Mouse (Mus musculus) Patski (cell line): Measurements from ENCODE around the gene Mlst8. TPM values are rescaled to one million over a fixed set of nuclear protein-coding genes. Genes with fewer than 3 reads are reported as not detected.

Experiments used
- ATAC-seq: fragments of 100-300 bp; one replicate; pipeline ENCODE4 v1.8.0; 2021
- CTCF ChIA-PET: fragments of 350-600 bp; sonication (Branson Sonifier 250); formaldehyde crosslinking; loops from one replicate; lab custom pipeline; 2022; ENCODE audit warnings: inconsistent platforms; lab: Charles Lee
- POLR2A ChIA-PET: fragments of 350-600 bp; sonication (Branson Sonifier 250); formaldehyde crosslinking; loops from one replicate; lab custom pipeline; 2022; ENCODE audit warnings: antibody characterized with exemption, inconsistent platforms; lab: Charles Lee
- DNase-seq: peaks from one replicate; pipeline ENCODE4 v3.0.0-alpha.2; 2011; ENCODE audit warnings: low read depth, low spot score
- H3K27me3 ChIP-seq: fragments of 371-371 bp; one replicate; pipeline ENCODE4 v1.5.1; 2021
- CTCF ChIP-seq: fragments of 100-300 bp; IDR thresholded peaks from one replicate; pipeline ENCODE4 v1.5.1; 2021
- in situ Hi-C: fragments of 300-500 bp; cut with MboI; formaldehyde crosslinking; loops from 3 replicates; pipeline ENCODE4 v1.11.1; 2018; ENCODE audit warnings: low pct_unique_long_range_greater_than_20kb, mixed read lengths
- polyA plus RNA-seq: library from polyadenylated mRNA; unstranded; gene quantifications from one replicate; pipeline ENCODE4 v1.2.3, GENCODE M21; 2021

Gene Mlst8
- polyA plus RNA-seq, 1 experiment from 2014 or later: 23.1 TPM

DNA sequence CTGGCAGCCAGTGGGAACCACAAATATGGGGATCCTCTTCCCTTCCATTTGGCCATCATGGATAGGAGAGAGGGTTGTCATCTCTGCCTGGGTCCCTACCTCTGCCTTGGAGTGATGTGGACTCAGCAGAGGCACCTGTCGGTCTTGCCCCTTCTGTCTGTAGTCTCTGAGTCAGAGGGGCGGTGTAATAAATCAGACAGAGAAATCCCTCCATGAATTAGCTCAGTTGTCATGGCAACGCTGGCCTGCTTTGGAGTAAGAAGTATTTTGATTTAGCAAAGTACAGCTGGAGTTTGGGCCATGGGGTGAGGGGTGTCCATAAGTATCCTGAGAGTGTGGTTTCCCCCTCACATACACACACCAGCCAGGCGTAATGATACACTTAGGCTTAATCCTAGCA lies 11.5 kb upstream of the Mlst8 start:
- ChIA-PET POLR2A (no interaction called here), CTCF (interaction anchor here (1.9 kb wide), 1 partner anchor 10 kb away, joined by 11 read pairs; the partner anchor contains the start of gene Mlst8)
- DNase-seq (no peak), ATAC-seq (no peak)
- in situ Hi-C loops: no loop called here
- peaks cover 22% of the 10 kb centered on the region for H3K27me3 ChIP-seq
- TF ChIP-seq CTCF: no peak

DNA sequence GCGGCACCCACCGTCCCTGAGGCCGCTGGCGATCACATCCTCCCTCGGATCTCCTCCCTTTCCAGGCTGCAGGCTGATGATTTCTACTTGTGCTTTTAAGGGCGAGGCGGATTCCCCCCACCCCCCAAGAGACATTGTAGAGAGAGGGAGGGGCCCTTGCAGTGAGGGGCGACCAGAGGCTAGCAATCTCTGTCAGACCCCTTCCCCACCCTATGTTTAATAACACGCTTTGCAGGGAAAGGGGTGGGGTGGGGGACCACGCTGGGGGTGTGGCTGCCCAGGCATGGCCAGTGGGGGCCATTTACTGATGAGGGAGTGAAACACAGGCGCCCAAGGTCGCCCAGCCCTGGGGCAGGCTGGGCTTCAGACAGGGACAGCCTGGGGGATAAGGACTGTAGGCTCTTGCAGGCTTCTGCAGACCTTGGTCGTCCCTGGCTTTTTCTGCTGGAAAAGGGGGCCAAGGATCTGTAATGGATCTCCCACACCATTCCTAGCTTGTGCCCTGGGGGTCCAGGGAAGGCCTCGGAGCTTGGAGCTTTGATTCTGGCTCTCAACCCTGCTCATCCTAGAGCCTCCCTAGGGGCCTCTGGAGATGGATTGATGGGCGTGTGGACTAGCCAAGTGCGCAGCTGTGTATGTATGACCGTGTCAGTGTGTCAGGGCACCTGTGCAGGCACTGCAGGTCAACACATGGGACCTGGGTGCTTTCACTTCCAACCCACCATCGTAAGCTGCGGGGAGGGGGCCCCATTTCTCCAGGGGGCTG lies 10.6 kb upstream of the Mlst8 start:
- in situ Hi-C loops: no loop called here
- ATAC-seq: no peak

DNA sequence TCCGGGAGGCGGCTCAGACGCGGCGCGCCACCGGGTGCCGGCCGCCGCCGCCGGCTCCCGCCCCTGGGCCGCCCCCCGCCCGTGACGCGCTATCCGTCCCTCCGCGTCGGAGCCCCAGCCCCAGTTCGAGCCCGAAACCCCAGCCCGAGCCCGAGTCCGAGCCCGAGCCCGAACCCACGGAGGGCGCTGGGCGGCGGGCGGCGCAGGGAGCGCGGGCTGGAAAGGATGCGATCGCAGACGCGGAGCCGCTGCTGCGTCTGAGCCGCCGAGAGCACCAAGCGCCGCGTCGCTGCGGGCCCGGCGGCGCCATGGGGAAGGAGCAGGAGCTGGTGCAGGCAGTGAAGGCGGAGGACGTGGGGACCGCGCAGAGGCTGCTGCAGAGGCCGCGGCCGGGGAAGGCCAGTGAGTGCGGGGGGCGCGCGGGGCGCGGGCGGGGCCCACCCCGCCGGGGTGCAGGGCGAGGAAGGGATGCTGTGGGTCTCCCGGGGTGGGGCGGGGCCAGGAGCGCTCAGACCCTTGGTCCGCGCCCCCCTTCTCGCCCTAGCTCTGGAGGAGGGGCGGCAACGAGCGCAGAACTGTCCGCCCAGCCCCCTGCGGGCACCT lies 9.9 kb upstream of the Mlst8 start:
- peaks cover 22% of the 10 kb centered on the region for H3K27me3 ChIP-seq
- POLR2A ChIA-PET: no interaction called here
- CTCF ChIA-PET: interaction anchor here (1.9 kb wide), 1 partner anchor 9 kb away, joined by 11 read pairs; the partner anchor contains the start of gene Mlst8
- DNase-seq (no peak), ATAC-seq (no peak)
- in situ Hi-C loops: no loop called here
- no peak for TF ChIP-seq CTCF

More for the DNA sequence above, 10.6 kb upstream of the Mlst8 start:
- TF ChIP-seq CTCF: no peak
- DNase-seq: no peak
- CTCF ChIA-PET: interaction anchor here (1.9 kb wide), 1 partner anchor 10 kb away, joined by 11 read pairs; the partner anchor contains the start of gene Mlst8
- peaks cover 22% of the 10 kb centered on the region for H3K27me3 ChIP-seq
- POLR2A ChIA-PET: no interaction called here

DNA sequence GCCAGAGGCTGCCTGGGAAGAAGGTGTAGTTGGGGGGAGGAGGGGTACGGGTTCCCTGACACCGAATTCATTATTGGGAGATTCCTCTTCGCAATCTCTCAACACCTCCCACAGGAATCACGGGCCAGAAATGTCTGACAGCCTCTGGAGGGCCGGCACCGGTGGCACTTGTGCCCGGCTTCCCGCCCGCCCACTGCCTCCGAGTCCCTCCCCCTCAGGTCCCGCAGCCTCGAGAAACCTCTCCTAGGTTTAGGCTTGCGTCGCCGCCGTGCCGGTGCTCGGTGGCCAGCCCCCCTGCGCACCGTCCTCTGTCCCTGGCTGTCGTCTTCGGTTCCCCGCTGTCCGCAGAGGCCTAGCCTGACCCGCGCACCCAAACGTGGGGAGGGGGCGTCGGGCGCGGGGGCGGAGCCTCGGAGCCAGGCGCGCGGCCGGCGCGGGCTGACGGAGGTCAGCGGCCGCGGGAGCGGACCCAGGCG lies 9.3 kb upstream of the Mlst8 start, which contains the start of gene Caskin1:
Gene Caskin1 (plus strand): TSS at position 416 of the 476 bp plus-strand sequence.
- ChIA-PET CTCF (no interaction called here), POLR2A (no interaction called here)
- ATAC-seq (no peak), DNase-seq (no peak)
- no peak for TF ChIP-seq CTCF
- H3K27me3 ChIP-seq: peaks cover 22% of the 10 kb centered on the region
- in situ Hi-C loops: no loop called here

DNA sequence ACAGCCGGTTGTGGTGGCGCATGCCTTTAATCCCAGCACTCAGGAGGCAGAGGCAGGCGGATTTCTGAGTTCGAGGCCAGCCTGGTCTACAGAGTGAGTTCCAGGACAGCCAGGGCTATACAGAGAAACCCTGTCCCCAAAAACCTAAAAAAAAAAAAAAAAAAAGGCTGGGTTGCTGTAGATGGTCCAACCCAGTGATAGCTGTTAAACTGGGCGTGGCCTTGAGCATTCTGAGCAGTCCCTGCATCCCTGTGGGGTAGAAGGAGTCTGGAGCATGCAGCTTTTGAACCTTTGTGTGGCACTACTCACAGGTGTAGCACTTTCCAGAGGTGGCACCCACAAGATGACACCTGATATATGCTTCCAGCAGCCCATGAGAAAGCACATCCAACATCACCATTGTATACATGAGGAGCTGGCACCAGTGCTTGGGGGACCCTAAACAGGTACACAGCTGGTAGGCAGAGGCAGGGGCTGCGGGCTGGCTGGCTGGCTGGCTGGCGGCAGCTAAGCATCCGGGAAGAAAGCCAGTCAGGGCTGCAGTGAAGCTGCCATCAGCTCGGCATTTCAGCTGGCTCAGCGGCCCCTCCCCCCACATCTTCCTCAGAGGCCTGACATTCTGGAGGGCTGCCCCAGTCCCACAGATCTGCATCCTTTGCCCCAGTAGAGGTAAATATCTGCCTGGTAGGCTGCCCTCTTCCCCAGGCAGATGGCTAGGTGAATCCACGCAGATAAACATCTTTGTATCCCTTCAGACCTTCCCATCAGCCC lies 6.4 kb upstream of the Mlst8 start:
- no peak for DNase-seq
- in situ Hi-C loops: no loop called here
- CTCF ChIA-PET: interaction anchor here (1.4 to 1.6 kb wide), 2 partner anchors 9 to 13 kb away, joined by 3 to 4 read pairs; no protein-coding TSS in a partner anchor
- POLR2A ChIA-PET: no interaction called here
- H3K27me3 ChIP-seq: peaks cover 22% of the 10 kb centered on the region
- no peak for TF ChIP-seq CTCF
- ATAC-seq: no peak

DNA sequence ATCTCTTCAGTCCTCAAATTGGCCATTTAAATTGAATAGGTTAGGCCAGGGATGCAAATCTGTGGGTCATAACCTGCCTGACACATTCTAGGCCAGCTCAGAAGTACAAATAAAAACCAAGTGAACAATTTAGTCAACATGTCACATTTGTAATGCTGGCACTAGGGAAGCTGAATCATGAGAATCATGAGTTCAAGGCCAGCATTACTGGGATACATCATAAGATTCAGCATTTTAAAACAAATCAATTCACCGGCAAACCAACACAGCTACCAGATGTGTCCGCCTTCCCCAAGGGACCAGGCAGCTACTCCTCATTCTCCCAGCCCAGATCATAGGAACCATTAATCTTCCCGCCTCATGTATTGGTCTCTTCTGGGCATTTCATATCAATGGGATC lies 4.6 kb upstream of the Mlst8 start:
- CTCF ChIA-PET: no interaction called here
- TF ChIP-seq CTCF: no peak
- peaks cover 12% of the 10 kb centered on the region for H3K27me3 ChIP-seq
- POLR2A ChIA-PET: no interaction called here
- ATAC-seq (no peak), DNase-seq (no peak)
- in situ Hi-C loops: loop anchor here (5.0 kb wide), 1 partner anchor 44 kb away; the partner anchor contains the start of gene Traf7

DNA sequence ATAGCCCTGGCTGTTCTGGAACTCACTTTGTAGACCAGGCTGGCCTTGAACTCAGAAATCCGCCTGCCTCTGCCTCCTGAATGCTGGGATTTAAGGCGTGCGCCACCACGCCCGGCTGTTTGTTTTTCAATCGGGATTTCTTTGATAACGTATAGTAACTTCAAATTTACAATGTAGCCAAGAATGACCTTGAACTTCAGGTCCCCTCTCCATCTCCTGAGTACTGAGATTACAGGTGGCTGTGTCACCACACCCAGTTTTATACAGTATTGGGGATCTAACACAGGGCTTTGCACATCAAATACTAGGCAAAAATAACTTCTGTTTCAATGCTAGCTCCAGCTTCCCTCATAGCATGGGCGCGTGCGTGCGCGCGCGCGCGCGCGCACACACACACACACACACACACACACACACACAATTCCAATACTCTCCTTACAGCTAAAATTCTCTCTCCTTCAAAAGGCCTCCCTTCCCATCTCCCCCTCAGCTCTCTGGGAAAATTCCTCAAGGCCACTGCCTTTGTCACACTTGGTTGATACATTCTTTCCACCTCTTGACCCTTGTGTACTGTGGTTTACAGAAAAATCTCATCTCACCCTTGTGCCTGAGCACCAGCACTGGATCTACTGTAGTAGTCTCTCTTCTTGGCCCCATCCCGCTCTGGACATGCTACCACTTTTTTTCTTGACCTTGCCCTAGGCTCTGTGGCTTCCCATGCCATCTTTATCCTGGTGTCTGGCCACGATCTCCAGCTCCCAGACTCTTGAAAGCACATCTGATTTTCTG lies 2.3 kb upstream of the Mlst8 start:
- DNase-seq: no peak
- no peak for ATAC-seq
- H3K27me3 ChIP-seq: no peaks in the 10 kb centered on the region
- POLR2A ChIA-PET: no interaction called here
- CTCF ChIA-PET: interaction anchor here (1.1 to 2.4 kb wide), 3 partner anchors 8 to 14 kb away, joined by 3 to 11 read pairs (median 8); no protein-coding TSS in a partner anchor
- in situ Hi-C loops: loop anchor here (5.0 kb wide), 1 partner anchor 46 kb away; the partner anchor contains the start of gene Traf7
- TF ChIP-seq CTCF: no peak

DNA sequence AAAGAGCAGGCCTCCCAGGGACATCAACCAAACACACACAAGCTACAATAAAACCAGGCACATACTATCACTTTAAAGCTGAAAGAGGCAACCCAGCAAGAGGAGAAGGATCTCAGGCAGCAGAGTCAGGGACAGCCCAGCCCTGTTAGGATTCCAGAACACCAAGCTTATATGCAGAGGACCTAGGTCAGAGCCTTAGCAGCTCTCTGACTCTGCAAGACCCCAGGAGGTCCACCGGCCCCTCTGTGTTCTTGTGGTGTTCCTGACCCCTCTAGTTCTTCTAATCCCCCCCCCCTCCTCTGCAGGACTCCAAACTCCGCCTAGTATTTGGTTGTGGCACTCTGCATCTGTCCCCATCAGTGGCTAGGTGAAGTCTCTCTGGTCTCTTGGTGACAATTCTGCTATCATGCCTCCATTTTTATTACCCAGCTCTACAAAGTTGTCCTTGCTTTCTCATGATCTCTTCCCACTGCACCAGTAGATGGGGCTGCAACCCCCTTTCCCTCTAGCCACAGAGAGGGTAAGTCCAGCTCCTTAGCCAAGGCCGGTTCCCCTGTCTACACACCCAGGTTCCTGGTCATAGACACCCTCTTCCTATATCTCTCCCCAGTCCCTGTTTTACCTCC lies 1.4 kb upstream of the Mlst8 start:
- no peaks in the 10 kb centered on the region for H3K27me3 ChIP-seq
- ChIA-PET POLR2A (no interaction called here), CTCF (interaction anchor here (1.0 to 2.5 kb wide), 6 partner anchors 9 to 33 kb away, joined by 3 to 11 read pairs (median 8); no protein-coding TSS in a partner anchor)
- in situ Hi-C loops: loop anchor here (5.0 kb wide), 1 partner anchor 47 kb away; the partner anchor contains the start of gene Traf7
- DNase-seq (no peak), ATAC-seq (no peak)
- no peak for TF ChIP-seq CTCF

DNA sequence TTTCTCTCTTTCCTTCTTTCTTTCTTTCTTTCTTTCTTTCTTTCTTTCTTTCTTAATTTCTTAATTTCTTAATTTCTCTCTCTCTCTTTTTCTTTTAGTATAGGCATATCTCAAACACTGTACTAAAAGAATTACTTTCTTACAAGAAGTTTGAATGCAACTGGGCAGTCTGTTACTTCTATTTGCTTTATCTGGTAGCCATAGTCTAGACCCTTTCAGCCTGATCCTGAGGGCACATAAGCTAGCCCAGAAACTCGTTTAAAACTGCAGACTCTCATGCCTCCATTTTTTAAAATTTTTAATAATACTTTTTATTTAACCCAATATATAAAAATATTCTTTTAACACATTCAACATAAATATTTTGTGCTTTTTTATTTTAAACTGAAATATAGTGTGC lies 553 bp upstream of the Mlst8 start:
- H3K27me3 ChIP-seq: no peaks in the 10 kb centered on the region
- TF ChIP-seq CTCF: no peak
- CTCF ChIA-PET: interaction anchor here (0.6 to 2.5 kb wide), 20 partner anchors 8 to 154 kb away, joined by 3 to 11 read pairs (median 4); no protein-coding TSS in a partner anchor
- ATAC-seq: no peak
- POLR2A ChIA-PET: interaction anchor here (0.9 to 1.7 kb wide), 3 partner anchors 24 to 59 kb away, joined by 3 to 4 read pairs (median 3); partner anchors contain the start of gene Traf7
- in situ Hi-C loops: no loop called here
- DNase-seq: no peak
